Mouse (Mus musculus) lung, adult 18-20 months (tissue): ENCODE results near the gene Stum.

Experiments used
- DNase-seq, 2 experiments: peaks; one replicate each; pipeline ENCODE4 v3.0.0; 2022; ENCODE audit warnings: mixed read lengths in 2 of 2

Stum gene

DNA sequence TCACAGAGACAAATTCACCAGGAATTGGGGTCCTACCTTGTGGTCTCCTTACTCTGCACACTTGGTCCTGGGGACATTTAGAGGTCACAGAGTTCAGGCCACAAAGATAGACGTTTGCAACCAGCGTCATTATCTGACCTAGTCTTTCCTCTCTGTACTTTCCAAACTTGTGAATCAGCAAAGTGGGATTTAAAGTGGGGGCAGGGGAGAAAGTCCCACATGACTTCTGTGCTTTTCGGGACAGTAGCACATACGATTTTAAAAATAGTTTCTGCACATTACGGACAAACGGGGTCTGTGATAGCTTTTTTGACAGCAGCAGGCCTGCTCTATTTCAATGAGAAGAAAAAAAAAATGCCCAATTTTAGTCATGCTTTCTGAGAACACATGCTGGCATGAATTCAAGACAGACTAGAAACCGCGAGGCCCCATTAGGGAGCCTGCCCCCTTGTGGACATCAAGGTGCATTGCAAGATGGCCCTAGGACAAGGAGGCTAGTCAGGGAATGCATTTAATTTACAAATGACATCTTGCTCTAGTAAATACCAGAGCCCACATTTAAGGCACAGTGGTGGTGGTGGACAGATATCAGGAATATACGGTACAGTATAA is 55.1 kb downstream of the Stum start:
- DNase-seq = peak; percentile 65 to 69

DNA sequence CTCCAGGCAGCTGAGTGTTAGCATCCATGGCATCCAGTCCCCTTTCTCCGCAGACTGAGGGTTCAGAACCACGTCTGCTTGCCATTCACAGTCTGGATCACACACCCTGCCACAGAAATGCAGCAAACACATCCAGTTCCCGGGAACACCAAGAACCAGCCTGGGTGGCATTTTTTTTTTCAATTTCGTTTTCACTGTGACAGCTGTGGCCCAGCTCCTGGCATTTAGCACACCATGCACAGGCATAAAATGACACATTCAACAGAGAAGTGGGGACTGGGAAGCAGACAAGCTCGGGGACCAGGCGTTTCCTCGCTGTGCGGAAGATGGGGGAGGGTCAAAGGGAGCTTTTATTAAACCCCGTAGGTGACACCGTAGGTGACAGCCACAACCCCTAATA is 55.6 kb downstream of the Stum start:
- DNase-seq = no peak

DNA sequence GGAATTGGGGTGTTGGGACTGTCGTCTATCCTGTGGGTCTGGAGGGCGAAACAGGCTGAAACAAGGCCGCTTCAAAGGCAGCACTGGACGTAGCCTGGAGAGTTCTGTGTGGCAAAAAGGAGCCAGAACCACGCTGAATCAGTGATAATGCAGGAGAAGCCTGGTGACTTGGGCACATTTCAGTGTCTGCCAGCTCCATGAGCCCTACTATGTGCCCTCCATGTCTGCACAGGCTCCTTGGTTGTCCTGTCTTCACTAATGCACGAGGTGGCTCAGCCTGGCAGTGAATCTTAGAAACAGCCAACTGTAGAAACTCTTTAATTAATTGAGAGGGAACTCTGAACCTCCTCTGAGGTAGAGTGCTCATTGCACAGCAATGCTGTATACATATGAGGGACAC is 56.9 kb downstream of the Stum start:
- no peak for DNase-seq

DNA sequence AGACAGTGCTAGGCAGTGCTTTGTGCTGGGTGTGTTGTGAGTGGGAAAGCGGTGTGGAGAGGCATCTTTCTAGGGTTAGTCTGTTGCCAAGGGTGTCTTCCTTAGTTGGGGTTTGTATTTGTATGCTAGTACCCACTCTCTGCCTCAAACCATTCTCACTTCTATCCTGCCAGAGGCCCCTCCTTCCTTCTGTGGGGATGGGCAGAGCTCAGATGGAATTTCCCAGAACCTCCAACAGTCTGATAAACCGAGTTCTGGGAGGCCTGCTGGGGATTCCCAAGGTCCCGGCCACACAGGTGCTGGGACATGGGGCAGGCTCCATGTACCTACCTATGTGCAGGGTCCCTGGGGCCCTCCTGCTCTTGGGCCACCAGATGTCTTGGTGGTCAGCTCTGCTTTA is 59.4 kb downstream of the Stum start:
- DNase-seq = no peak

DNA sequence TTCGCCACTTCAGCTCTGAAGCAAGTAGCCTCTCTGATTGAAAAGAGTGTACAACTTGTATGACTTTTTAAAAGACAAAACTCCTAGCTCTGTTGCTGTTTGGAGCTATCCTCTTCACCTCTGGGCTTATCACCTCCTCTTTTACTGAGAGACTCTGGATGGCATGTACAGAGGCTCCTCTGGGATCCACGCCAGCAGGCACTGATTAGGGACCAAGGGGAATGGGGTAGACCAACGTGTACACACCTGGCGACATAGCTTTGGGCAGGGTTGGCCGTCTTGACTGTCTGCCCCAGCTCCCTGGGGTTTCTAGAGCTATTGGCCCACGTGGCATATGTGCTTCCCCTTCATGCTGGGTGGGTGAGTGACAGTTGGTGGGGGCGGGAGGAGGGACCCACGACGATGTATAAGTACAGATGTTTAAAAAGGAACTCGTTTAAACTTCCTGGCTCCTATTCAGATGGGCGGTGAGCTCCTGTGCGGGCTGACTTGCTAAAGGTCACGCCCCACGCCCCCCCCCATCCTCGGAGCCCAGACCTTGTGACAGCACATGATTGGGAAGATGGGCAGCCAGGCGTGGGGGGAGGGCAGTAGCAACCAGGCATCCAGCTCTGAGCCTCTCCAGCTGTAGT is 60.2 kb downstream of the Stum start:
- peak in 1 of 2 experiments; percentile 55 for DNase-seq

DNA sequence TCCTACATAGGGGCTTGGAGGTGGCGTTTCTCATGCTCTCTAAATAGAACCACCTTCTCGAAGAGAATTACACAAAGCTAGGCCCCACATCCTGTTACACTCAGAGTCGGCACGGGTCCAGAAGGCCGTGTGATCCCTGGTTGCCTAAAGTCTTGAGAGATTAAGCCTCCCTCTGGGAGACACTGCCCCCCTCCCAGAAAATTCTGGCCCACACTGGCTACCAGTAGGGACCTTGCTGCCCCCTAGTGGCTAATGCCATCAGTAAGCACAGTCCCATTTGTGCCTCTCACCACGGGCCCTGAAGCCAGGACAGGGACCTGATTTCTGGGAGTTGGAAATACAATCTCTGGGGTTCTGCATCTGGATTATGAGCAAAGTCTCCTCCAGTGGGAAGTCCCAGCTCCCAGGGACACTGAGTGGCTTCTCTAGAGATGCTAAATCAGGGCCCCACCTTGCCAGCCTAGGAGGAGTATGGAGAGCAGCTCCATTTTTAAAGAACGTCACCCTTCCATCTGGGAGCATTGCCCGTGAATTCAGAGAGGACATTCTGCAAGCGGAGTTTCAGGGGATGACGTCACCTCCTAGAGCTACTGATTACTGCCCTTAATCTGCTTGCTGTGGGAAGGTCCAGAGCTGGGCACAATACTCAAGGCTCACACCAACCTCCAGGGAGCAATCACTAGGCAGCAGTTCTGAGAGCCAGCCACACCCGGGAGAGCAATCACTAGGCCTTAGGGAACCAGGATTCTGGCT is 61.1 kb downstream of the Stum start:
- peak; percentile 81 to 87 for DNase-seq

DNA sequence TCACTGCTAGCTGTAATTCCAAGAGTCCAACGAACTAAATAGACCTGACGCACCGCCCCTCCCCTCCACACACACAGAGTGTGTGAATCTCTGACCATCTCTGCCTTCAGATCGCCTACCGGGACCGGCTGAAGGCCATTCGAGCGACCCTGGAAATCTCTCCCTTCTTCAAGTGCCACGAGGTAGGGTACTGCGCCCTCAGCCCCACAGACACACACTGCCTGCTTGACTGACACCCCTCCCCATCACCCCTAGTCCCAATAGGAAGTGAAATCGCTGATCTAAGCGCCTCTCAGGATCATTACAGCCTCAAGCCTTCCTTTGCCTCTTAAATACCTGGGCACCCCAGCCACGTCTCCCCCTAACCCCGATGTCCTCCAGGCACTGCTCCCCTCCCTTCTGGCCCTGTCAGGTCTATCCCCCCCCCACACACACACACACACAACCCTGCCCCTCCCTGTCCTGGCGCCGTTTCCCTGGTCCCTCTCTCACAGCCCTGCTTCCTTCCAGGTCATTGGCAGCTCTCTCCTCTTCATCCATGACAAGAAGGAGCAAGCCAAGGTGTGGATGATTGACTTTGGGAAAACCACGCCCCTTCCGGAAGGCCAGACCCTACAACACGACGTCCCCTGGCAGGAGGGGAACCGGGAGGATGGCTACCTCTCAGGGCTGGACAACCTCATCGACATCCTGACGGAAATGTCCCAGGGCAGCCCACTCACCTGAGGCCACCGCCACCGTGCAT is 62.0 kb downstream of the Stum start:
- DNase-seq = no peak

DNA sequence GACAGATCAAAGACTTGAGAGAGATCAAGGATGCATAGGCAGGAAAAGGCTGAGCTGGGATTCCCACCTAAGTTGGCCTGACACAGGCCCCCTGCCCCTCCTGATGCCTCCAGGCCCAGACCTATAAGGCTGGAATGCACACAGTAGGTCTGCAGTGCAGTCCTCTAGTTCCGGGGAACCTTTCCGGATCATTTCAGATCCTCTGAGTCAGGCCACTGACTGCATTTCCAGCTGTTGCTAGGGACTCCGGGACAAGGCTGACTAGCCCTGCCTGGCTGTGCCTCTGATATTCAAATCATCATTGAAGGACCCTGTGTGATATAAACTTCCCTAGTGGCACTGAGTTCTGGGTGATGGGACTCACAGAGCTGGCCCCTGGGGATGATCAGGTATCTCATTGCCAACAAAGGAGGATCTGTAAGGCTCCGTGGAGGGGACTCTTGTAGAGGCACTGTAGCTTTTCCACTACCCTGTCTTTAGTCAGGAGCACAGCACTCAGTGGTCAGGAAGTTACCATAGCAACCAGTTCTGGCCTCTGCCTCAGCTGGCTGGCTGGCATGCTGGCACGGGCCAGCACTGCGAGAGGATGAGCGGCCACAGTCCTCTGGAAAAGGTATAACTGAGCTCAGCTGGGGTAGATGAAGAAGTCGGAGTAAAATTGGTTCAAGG is 62.7 kb downstream of the Stum start:
- DNase-seq = no peak

DNA sequence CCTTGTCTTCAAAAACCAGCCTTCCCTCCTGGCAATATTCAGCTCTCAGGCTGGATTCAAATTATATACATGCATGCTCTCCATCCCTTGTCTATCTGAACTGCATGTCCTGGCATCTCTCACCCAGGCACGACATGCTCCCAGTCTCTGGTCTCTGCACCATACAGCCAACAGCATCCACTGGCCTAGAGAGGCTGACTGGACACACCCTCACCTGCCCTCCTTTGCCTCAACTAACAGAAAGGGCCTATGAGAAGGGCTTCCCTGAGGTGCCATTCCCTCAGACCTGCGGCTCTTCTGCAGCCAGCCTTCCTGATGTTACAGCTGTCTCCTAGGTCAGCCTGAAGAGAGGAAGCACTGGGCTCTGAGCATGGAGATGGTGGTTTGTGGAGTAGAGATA is 64.2 kb downstream of the Stum start:
- DNase-seq = no peak

DNA sequence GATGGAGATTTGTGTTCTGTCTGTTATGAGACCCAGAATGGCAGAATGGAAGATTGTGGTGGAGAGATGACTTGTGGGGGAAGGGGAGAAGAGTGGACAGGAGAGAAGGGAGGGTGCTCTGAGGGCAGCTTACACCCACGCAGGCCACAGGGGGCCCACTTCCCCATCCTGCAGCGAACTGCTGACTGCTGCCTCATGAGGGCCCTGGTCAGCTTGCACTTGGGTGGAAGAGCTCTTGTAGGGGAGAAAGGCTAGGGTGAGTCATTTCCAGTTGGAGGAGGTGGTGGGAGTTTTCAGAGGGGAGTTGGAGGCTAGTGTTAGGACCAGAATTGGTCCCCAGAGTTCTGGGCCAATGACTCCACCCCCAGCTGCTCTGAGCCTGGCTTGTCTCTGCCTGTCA is 66.2 kb downstream of the Stum start:
- DNase-seq = peak in 1 of 2 experiments; percentile 48

DNA sequence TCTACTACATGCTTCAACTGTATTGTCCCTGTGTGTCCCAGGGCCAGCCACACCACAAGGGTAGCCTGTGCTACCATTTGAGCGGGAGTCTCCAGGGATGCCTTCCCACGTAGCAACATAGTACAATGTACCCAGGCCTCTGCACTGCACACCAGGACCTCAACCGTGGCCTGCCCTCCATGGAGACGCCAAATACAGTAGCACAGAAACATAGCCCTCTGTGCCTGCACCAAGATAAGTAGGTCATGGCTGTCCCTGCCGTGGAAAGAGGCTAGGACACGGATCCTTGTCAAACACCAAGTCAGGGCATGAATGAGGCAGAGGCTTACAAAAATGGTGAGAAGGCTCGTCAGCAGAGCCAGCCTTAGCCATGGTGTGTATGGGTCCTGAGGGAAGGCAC is 67.5 kb downstream of the Stum start:
- no peak for DNase-seq

DNA sequence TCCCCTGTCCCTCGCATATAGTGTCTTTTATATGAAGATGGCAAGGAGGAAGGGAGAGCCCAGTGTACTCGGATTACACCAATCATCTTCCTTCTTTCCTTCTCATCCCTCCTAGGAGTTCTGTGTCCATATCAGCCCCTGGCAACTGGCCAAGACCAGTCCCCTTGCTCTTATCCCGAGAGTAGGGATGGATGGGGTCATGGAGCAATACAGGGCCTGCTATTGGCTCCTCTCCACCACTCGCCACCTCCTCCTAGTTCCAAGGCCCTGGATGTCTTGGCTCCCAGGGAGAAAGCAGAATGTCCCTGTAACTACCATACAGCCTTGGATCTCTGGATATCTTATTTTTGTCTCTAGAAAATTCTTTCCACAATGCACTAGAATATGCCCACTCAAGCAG is 68.2 kb downstream of the Stum start:
- no peak for DNase-seq

DNA sequence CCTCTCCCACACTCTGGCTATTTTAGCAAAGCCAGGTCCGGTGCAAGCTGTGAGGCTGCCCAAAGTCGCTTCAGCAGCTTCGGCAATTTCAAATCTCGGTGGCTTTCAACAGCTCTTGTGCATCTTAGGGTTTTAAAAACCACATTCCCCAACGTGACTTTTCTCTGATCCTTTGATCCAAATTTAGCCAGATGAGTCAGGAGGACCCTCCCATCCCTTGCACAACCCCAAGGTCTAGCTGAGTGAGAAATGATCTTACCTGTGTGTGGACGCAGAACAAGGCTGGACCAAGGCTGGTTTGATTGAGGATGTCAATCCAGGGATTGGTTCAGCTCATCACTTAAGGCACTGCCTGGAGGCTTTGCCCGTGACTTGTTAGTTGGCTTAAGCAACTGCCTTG is 73.0 kb downstream of the Stum start:
- no peak for DNase-seq

DNA sequence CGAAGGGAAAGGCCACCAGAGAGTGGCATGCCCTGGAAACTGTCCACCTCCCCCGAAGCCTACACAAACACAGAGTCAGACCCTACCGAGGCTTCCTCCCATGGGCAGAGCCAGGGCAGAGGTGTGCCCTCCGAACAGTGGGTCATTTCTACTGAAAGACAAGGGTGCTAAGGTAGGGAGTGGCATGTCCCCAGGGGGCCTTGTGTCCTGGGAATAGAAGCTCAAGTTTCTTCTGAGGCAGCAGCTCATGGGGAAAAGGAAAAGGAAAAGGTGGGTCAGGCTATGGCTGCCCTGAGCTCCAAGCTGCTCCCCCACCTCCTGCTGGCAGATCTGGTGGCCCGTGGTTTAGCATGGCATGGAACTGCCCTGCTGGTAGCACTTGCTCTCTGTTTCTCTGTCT is 73.5 kb downstream of the Stum start:
- peak in 1 of 2 experiments; percentile 46 for DNase-seq

DNA sequence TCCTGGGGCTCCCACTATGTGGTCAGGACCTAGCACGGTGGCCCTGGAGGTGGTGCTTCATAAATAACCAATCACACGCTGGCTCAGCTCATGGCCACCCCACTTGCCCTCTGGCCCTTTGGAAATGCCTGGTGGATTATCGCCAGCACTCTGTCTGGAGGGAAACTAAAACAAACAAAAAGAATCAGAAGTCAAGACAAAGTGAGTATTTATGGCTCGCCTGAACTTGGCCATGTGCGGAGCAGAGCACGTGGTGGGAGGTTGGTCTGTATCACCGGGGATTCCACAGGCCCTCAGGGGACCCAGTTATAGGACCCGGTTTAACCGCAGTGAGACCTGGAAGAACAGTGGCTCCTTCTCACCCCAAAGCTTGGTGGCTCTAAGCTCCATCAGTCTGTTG is 74.5 kb downstream of the Stum start:
- peak; percentile 80 to 89 for DNase-seq

DNA sequence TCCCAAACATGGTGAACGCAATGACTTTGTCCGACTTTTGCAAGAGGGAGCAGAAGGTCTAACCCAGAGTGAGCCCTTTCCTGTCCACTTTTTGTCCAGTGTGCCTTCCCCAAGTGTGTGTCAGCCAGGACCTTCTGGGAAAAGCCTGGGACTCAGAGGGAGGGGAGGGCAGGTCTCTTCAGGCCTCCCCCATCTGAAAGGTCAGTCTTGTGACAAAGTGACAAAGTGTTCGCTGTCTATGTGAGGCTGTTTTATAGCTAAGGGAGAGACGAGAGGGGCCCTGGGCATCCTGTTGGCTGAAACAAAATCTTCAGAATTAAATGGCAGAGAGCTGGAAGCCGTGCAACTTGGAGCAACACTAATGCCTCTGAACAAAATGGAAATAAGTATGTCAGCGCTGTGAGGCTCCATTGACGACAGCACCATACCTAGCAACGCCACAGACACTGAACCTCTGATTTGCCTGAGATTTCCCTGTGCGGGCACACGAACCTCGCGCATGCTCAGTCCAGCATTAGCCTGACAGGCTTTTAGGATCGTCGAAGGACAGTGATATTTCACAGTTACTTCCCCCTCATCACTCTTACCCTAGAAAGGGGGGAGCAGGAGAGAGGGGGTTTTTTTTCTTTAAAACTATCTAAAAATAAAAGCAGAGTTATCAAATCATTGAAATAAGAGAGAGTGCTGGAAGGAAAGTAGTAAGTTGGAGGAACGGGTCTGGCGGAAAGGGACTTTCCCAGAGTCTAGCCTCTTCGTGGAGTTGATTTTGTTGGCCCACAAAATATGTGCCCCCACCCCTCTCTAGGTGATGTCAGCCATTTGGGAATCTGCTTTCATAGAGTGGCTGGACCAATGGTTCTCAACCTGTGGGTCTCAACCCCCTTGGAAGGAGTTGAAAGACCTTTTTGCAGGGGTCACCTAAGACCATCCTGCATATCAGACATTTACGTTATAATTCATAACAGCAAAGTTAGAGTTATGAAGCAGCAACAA is 75.3 kb downstream of the Stum start:
- DNase-seq = no peak

DNA sequence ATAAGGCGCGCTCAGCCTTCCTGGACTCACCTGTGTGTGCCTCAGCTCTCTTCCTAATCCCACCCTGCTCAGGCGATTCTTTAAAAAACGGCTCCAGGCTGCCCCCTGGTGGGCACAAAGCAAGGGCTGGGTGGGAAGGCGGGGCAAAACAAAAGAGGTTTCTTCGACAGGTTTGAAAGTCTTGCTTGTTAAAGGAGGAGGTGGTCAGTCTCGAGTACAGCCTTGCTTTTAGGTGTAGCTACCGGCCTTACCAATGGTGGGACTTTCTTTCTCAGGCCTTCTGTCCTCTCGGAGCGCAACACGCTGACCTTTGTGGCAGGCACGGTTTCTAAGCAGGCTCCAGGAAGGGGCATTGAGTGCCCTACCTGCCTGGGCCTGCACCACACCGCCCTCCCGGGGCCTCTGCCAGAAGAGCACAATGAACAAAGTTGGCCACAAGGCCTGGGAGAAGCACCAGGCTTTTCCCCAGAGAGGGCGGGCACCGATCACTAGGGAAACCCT is 76.1 kb downstream of the Stum start:
- peak; percentile 86 to 88 for DNase-seq

DNA sequence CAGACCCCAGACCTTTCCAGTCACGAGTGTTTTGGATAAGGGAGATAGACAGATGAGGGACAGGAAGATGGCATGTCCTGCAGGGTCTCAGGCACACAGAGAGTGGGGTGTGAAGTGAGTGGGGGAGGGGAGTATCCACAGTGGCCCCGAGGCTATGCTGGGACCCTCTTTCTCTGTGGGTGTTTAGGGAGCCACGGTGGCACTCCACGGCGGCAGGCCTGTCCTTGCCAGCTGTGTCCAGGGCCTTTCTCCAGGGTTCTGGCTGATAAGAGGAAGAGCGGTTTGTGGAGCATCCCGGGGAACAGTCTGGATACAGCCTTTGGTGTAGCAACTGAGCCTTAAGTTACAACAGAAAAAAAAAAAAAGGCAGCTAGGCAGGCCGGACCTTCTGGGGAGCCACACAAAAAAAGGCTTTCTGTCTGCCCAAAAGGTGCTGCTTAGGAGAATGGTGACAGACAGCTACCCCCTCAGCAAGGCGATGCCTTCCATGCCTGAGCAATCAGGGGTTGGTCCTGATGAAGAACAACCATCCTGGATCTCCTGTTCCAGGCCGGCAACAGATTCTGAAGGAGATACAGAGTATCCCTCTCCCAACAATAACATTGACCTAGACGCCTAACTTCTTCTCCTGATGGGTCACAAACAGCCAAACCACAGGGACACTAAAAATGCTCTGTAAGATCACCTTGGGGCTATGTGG is 76.8 kb downstream of the Stum start:
- no peak for DNase-seq

DNA sequence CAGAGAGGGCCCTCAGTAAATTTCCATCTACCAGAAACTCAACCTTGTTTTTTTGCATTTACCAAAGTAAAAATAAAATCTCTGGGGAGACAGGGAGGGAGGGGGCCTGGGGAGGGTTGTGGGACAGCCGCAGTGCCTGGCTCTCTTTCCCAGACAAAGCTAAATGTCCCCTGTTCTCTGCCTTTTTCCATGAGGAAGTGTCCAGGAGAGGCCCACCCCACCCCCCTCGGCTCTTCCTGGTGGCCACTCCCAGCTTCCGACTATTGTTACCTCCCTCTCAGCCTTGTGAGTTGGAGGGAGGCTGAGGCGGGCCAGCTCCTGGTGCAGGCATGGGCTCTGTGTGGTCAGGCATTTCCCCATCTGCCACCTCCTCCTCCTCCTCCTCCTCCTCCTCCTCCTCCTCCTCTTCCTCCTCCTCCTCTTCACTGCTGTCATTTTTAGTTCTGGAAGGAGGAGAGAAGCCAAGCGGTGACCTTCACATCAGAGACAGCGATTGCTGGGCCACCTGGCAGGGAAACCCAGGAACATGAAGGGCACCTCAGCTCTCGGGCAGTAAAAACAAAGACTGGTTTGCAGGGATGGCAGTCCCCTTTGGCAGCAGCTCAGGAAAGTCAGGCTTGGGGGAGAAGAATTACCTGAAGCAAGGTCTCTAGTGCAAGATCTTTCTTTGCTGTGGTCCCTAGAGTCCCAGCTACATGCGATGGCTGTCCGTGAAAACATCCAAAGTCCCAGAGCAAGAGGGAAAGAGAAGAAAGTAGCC is 77.5 kb downstream of the Stum start:
- DNase-seq = peak; percentile 73 to 83

DNA sequence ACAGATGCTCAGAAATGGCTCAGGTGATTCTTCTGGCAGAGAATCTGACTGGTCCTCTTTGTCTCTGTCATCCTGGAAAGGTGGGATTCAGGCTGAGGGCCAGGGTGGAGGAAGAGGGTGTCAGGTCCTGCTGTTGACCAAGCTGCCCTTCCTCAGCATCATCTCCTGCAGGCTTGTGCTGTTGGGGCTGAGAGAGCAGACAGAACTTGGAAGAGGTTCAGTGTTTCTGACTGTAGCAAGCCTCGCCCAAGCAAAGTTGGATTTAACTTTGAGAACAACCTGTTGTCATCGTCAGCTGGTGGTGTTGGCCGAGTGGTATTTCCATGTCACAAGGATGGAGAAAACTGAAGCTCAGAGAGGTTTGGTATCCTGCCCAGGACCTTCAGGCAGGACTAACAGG is 78.6 kb downstream of the Stum start:
- DNase-seq = no peak
